Mouse (Mus musculus) kidney, adult 2 months (tissue): ENCODE measurements around the gene S100a5.

Experiments
- CTCF ChIP-seq: fragments of 200-500 bp; conservative IDR thresholded peaks from 2 replicates; pipeline ENCODE4 v1.5.1; 2011; ENCODE audit warnings: low read depth, mild to moderate bottlenecking, control low read depth, low read length, moderate library complexity, mixed read lengths; ENCODE audit not compliant: insufficient read depth, insufficient read length
- POLR2A ChIP-seq: fragments of 200-500 bp; IDR thresholded peaks from one replicate; pipeline ENCODE4 v1.6.1; 2011; ENCODE audit warnings: low read depth, low read length, control low read depth

- no peak for TF ChIP-seq CTCF
- TF ChIP-seq POLR2A, result no peak
These were observed 11.5 kb upstream of the S100a5 start for GRCm38 (mm10) chr3:90596810-90597209.
